Mouse (Mus musculus): Measurements from ENCODE around the gene Arpc5l. TPM values are rescaled to one million over a fixed set of nuclear protein-coding genes. Genes with fewer than 3 reads are reported as not detected.

The Arpc5l gene
- polyA plus RNA-seq, 1 experiment, result not detected

DNA sequence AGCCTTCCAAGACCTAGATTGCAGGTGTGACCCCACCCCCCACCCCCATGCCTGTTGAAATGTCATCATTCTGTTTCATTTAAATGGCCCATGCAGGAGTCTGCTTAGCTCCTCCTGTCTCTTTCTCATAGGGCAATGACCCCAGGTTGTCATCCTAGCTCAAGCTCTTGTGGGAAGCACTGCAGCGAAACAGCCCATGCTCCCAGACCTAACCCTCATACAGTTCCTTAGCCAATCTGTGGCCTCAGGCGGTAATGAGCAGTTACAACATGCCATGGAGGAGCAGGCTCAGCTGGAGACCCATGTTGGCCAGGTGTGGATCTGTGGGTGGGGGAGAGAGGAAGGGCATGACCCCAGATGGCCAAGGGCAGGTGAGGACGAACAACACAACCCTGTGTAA lies 30.0 kb upstream of the Arpc5l start:
- Histone ChIP-seq H3K27ac (ENCODE audit: insufficient read depth, low read depth, low read length) (no peak overlapping the region), H3K4me3 (ENCODE audit: insufficient read depth, low read depth, low read length) (no peak overlapping the region), H3K4me1 (ENCODE audit: control insufficient read depth, insufficient read depth, low read length) (0 out of 2 replicates have a peak, but pooled peaks cover 3% of the 10 kb centered on the region)
- WGBS, result 90% methylated on average over 3 of the region's 3 CpGs
- TF ChIP-seq CTCF (IDR thresholded peaks at IDR 0.05; ENCODE audit: insufficient read depth, low read depth, low read length) (no peak), POLR2A (IDR thresholded peaks at IDR 0.05; ENCODE audit: insufficient read depth, low read depth, low read length) (no peak)

GRCm38 (mm10) chr2:38975941-38976805 lies 29.0 kb upstream of the Arpc5l start:
- no peak for TF ChIP-seq POLR2A (IDR thresholded peaks at IDR 0.05; ENCODE audit: insufficient read depth, low read depth, low read length)
- no peak for TF ChIP-seq CTCF (IDR thresholded peaks at IDR 0.05; ENCODE audit: insufficient read depth, low read depth, low read length)
- 89% methylated on average over 21 of the region's 21 CpGs for WGBS

GRCm38 (mm10) chr2:38977837-38978236 lies 27.3 kb upstream of the Arpc5l start:
- H3K27ac ChIP-seq (ENCODE audit: insufficient read depth, low read depth, low read length), result no peak overlapping the region
- TF ChIP-seq POLR2A (IDR thresholded peaks at IDR 0.05; ENCODE audit: insufficient read depth, low read depth, low read length), result no peak
- no peak for TF ChIP-seq CTCF (IDR thresholded peaks at IDR 0.05; ENCODE audit: insufficient read depth, low read depth, low read length)
- WGBS, result 52% methylated on average over 4 of the region's 4 CpGs
- 0 out of 2 replicates have a peak, but pooled peaks cover 3% of the 10 kb centered on the region for H3K4me1 ChIP-seq (ENCODE audit: control insufficient read depth, insufficient read depth, low read length)
- no peak overlapping the region for H3K4me3 ChIP-seq (ENCODE audit: insufficient read depth, low read depth, low read length)

More at GRCm38 (mm10) chr2:38975941-38976805, 29.0 kb upstream of the Arpc5l start:
- H3K27ac ChIP-seq (ENCODE audit: insufficient read depth, low read depth, low read length), result no peak overlapping the region
- 0 out of 2 replicates have a peak, but pooled peaks cover 3% of the 10 kb centered on the region for H3K4me1 ChIP-seq (ENCODE audit: control insufficient read depth, insufficient read depth, low read length)
- H3K4me3 ChIP-seq (ENCODE audit: insufficient read depth, low read depth, low read length), result no peak overlapping the region

DNA sequence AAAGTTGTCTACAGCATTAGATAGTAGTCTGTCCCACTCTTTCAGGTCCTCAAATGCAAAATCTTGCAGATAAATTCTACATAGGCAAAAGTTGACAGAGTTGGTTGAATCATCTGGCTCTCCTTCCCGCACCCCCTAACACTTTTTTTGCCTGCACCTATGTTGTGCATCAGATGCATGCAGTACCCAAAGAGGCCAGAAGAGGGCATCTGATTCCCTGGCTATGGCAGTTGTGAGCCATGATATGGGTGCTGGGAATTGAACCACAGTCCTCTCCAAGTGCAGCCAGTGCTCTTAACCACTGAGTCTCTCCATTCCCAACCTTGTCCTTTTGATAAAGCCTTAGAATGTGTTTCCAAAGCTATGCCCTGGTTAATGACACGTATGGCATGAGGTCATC lies 21.7 kb upstream of the Arpc5l start:
- TF ChIP-seq CTCF (IDR thresholded peaks at IDR 0.05; ENCODE audit: insufficient read depth, low read depth, low read length), result no peak
- no peak for TF ChIP-seq POLR2A (IDR thresholded peaks at IDR 0.05; ENCODE audit: insufficient read depth, low read depth, low read length)
- Histone ChIP-seq H3K4me3 (ENCODE audit: insufficient read depth, low read depth, low read length) (no peak overlapping the region), H3K4me1 (ENCODE audit: control insufficient read depth, insufficient read depth, low read length) (no peaks in the 10 kb centered on the region; the same call in 1 of the 2 replicates), H3K27ac (ENCODE audit: insufficient read depth, low read depth, low read length) (no peak overlapping the region)
- 100% methylated on average over 2 of the region's 2 CpGs for WGBS

DNA sequence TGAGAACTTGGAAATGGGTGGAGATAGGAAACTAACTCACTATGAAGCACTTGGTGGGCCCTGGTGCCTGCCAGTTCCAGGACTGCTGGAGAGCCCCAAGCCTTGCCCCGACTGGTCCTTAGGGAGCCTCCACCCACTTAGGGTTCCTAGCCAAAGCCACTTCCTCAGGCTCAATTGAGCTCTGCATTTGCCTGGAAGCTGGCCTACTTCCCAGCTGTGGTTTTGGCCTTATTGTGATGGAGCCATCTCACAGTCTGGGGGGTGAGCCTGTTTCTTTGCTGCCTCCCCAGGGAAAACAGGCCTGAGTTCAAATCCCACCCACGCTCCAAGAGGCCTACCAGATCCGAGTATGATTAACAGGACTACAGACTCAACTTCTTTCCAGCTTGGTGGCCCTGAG lies 18.6 kb upstream of the Arpc5l start:
- WGBS, result 42% methylated on average over 3 of the region's 3 CpGs
- Histone ChIP-seq H3K4me3 (ENCODE audit: insufficient read depth, low read depth, low read length) (no peak overlapping the region), H3K4me1 (ENCODE audit: control insufficient read depth, insufficient read depth, low read length) (no peaks in the 10 kb centered on the region; the same call in 1 of the 2 replicates)

DNA sequence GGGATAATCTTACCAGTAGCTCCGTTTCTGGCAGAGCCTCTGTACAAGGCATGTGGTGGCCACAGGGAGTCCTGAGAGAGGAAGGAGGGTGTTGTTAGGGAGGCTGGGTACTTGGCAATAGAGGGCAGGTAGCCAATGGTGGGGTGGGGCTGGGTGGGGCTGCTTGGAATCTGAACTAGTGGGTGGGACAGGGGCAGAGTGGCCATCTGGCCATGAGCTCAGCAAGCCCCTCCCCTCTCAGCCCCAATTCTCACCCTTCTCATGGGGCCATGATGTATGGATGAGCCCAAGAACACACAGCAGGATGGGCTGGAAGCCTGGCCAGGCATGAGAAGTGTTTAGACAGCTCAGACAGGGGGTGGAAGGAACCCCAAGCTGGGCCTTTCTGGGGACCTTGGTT lies 17.8 kb upstream of the Arpc5l start:
- Histone ChIP-seq H3K4me3 (ENCODE audit: insufficient read depth, low read depth, low read length) (no peak overlapping the region), H3K4me1 (ENCODE audit: control insufficient read depth, insufficient read depth, low read length) (no peaks in the 10 kb centered on the region; the same call in 1 of the 2 replicates), H3K27ac (ENCODE audit: insufficient read depth, low read depth, low read length) (no peak overlapping the region)
- TF ChIP-seq CTCF (IDR thresholded peaks at IDR 0.05; ENCODE audit: insufficient read depth, low read depth, low read length), result no peak
- no peak for TF ChIP-seq POLR2A (IDR thresholded peaks at IDR 0.05; ENCODE audit: insufficient read depth, low read depth, low read length)
- WGBS, result 52% methylated on average over 1 of the region's 1 CpGs

More for the DNA sequence above, 18.6 kb upstream of the Arpc5l start:
- TF ChIP-seq CTCF (IDR thresholded peaks at IDR 0.05; ENCODE audit: insufficient read depth, low read depth, low read length) (no peak), POLR2A (IDR thresholded peaks at IDR 0.05; ENCODE audit: insufficient read depth, low read depth, low read length) (no peak)
- no peak overlapping the region for H3K27ac ChIP-seq (ENCODE audit: insufficient read depth, low read depth, low read length)

- no peak overlapping the region for H3K4me3 ChIP-seq (ENCODE audit: insufficient read depth, low read depth, low read length)
- H3K4me1 ChIP-seq (ENCODE audit: control insufficient read depth, insufficient read depth, low read length), result no peaks in the 10 kb centered on the region; the same call in 1 of the 2 replicates
- TF ChIP-seq CTCF (IDR thresholded peaks at IDR 0.05; ENCODE audit: insufficient read depth, low read depth, low read length), result no peak
- no peak for TF ChIP-seq POLR2A (IDR thresholded peaks at IDR 0.05; ENCODE audit: insufficient read depth, low read depth, low read length)
- H3K27ac ChIP-seq (ENCODE audit: insufficient read depth, low read depth, low read length), result no peak overlapping the region
- 87% methylated on average over 6 of the region's 6 CpGs for WGBS
Observed at GRCm38 (mm10) chr2:38987803-38988510, 17.2 kb upstream of the Arpc5l start.

DNA sequence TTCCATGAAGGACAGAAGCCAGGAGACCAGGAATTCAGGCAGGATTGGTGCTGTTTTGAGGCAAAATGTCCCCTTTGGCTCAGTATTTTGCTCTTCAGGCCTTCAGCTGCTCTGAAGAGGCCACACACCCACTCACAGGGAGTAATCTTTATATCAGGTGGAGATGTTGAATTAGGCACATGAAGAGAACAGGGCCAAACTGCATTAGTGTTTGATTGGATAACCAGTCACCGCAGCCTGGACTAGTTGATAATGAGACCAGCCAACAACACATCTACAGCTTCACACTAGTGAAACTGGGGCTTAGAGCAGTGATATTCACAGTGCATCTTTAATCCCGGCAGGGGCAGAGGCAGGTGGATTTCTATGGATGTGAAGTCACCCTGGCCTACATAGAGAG lies 16.2 kb upstream of the Arpc5l start:
- Histone ChIP-seq H3K27ac (ENCODE audit: insufficient read depth, low read depth, low read length) (no peak overlapping the region), H3K4me3 (ENCODE audit: insufficient read depth, low read depth, low read length) (no peak overlapping the region), H3K4me1 (ENCODE audit: control insufficient read depth, insufficient read depth, low read length) (no peaks in the 10 kb centered on the region; the same call in 1 of the 2 replicates)
- no peak for TF ChIP-seq CTCF (IDR thresholded peaks at IDR 0.05; ENCODE audit: insufficient read depth, low read depth, low read length)
- no peak for TF ChIP-seq POLR2A (IDR thresholded peaks at IDR 0.05; ENCODE audit: insufficient read depth, low read depth, low read length)
- 94% methylated on average over 2 of the region's 2 CpGs for WGBS

GRCm38 (mm10) chr2:38992004-38992403 lies 13.1 kb upstream of the Arpc5l start:
- no peak overlapping the region for H3K27ac ChIP-seq (ENCODE audit: insufficient read depth, low read depth, low read length)
- no peaks in the 10 kb centered on the region for H3K4me1 ChIP-seq (ENCODE audit: control insufficient read depth, insufficient read depth, low read length)
- no peak overlapping the region for H3K4me3 ChIP-seq (ENCODE audit: insufficient read depth, low read depth, low read length)
- TF ChIP-seq POLR2A (IDR thresholded peaks at IDR 0.05; ENCODE audit: insufficient read depth, low read depth, low read length) (no peak), CTCF (IDR thresholded peaks at IDR 0.05; ENCODE audit: insufficient read depth, low read depth, low read length) (no peak)
- WGBS, result 82% methylated on average over 4 of the region's 4 CpGs
